Mouse (Mus musculus) megakaryocyte, adult 5-6 weeks (primary cell): ENCODE results near the gene Mrps10. TPM values are rescaled to one million over a fixed set of nuclear protein-coding genes. Genes with fewer than 3 reads are reported as not detected.
"Not testable (repeated sequence)": the region's sequence is repeated elsewhere in the genome, so short reads cannot be mapped to it uniquely, and the experiment has no call there.

Experiments used
- ATAC-seq: 2 replicates; pipeline ENCODE4 v1.8.0; 2016; ENCODE audit warnings: mild to moderate bottlenecking, inconsistent platforms; ENCODE audit not compliant: poor library complexity, severe bottlenecking
- total RNA-seq, 2 experiments: library from RNA; stranded (forward) in 1 of 2; stranded (reverse) in 1 of 2; fragments of 153-499, 151-499 nt in 1 of 2; fragments of 221-1000, 200-1000 nt in 1 of 2; gene quantifications; 2 replicates each; pipeline versions ENCODE4 v1.2.3 to v1.2.4; 2015 to 2017

The Mrps10 gene
- total RNA-seq, 2 experiments from 2014 or later: 21.7 to 34.0 TPM

DNA sequence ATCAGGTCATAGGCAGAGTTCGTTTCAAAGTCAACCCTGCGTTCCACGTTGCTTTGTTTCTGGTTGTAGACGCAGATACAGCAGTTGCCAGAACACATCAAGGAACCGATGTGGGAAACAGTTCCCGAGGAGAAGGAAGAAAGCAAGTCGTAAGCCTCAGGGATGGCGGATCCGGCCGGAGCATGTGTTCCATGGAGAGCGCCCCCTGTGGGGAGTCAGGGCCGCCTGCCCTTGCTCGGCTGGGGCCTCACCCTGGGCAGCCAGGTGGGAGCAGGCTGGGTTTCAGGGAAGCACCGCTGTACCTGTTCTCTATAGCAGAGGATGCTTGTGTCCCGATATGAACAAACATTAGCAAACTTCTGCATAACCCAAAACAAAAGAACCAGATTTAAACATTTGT, 9.4 kb downstream of the Mrps10 start:
- ATAC-seq: no peak

DNA sequence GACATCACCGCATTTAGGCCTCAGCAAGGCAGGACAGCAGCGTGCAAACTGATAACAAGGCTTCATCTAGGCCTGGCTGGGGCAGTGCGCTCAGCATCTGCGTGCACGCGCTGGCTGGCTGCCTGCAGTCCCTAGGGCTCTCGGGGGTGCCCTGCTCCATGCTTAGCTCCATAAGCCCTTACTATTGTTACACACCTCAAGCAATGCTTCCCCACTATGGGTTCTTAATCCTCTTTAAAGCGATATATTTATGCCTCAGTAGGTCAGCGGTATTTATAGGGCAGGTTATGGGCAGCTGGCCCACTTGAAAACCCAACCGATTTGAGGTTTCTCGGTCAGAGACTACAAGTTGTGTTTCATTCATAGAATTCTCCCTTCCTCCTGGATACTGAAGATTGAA, 13.2 kb downstream of the Mrps10 start:
- no peak for ATAC-seq

DNA sequence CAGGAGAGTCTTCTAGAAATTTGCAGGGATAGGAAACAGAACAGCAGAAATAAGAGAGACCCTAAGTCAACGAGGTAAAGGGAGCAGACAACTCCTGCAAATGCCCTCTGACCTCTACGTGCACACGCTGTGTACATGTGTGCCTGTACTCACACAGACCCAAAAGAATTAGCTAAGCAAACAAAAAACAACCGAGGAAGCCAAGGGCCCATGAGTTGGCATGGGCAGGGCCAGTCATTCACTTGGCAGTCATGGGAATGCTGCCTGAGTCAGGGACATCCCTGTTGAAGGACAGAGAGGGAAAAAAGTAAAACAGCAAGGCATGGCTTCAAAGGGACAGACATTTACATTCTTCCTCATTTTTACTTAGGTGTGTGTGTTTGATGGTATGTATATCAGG, 14.6 kb downstream of the Mrps10 start:
- ATAC-seq: no peak

DNA sequence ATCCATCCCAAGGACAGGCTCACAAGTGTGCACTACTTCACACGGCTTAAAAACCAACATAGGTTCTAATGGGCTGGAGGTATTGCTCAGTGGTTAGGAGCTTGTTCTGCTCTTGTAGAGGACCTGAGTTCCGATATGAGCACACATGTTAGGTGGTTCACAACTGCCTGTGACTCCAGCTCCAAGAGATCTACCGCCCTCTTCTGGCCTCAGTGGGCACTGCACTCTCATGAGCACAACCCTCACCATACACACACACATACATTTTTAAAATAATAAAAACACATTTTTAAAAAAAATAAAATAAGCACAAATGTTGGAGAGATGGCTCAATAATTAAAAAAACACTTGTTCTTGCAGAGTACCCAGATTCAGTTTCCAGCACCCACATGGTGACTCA, 15.4 kb downstream of the Mrps10 start:
- no peak for ATAC-seq

DNA sequence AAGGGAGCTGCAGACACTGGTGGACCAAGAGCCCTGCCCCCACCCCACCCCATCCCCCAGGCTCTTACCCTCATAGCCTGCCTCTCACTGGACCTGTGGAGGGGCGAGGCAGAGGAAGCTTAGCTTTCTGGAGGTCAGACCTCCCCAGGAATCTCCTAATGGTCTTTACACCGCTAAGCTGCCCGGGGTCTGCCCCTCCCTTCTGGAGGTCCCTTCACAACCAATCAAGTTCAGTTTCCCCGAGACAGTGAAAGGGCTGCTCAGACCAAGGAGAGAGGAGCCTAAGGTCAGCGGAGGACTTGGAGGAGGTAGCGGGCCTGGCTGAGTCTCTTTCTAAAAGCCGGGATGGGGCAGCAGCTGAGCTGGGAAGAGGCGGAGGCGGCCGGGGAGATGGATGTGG, 16.5 kb downstream of the Mrps10 start, which contains the start of gene Guca1b:
Guca1b (plus strand) TSS at position 249 of the 400 bp plus-strand sequence.
- ATAC-seq: no peak

DNA sequence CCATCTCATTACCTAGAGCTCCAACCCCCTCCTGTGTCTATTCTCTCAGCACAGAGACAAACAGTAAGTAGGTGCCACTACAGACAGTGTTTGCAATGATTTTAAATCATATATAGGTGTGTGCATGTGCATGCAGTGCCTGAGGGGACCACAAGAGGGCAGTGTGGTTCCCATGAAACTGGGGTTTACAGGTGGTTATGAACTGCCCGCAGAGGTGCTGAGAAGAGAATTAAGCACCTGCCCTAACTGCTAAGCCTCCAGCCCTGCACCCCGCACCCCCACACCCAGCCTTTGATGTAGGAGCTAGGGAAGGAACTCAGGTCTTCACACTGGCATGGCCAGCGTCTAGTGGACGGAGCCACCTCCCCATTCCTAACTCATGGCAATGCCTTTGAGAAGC, 18.0 kb downstream of the Mrps10 start:
- peak; percentile 68 for ATAC-seq

DNA sequence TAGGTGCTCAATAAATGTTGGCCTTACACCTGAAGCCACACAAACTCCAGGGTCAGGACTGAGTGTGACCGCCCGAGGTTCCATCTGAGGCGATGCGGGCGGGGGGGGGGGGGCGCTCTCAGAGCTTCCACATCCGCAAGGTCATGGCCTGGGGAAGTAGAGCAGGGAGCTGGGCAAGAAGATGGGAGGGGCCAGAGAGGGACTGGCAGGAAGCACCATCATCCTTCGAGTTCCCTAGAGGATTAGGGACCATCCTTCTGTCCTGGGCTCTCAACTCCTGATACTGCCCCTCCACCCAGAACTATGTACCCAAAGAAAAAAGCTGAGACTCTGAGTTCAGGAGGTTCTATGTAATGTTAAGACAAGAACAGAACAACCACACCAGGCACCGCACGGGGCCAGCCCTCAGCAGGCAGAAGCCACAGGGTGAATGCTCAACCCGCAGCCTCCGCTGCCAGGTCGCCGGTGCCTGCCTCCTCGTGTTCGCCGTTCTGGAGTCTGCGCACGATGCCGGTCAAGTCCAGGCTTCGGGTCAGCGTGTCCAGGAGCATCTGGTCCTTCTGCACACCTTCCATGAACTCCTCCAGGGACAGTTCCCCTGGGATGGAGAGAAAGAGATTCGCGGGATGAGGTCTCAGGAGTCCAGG, 25.7 kb downstream of the Mrps10 start:
- ATAC-seq: peak; percentile 75

DNA sequence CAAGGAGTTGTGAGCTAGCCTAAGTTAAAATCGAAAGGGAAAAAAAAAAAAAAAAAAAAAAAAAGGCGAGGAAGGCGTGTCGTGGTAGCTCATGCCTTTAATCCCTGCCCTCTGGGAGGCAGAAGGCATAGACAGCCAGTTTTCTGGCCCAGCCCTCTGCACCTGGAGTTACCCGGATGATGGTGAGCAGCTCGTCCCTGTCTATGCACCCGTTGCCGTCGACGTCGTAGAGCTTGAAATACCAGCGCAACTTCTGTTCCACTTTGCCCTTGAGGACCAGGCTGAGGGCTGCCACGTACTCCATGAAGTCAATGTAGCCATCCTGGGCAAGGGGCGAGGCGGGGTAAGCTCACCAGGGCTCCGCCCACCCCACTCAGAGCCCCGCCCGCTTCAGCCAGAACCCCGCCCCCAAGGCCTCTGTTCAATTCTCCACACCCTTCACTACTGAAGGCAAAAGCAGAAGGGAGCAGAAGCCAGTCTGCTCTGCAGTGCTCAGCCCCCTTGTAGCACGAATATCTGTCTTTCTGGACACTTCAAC, 26.8 kb downstream of the Mrps10 start:
- ATAC-seq: peak; percentile 89

DNA sequence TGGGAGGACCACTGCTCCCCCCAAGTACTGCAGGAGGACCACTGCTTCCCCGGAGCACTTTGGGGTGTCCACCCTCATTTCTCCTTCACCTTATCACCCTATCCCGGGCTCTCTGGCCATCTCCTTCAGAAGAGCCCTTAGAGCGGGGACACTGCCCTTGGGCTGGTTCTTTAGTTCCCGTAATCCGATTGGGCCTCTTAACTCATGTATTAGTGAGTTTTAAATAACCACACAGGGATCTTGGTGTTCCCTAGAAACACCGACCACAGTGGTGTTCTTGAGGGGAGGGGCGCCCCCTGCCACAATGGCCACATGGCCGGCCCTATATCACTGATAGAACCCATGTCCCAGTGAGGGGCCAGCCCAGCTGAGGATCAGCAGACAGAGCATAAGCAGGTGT, 30.4 kb downstream of the Mrps10 start:
- no peak for ATAC-seq

DNA sequence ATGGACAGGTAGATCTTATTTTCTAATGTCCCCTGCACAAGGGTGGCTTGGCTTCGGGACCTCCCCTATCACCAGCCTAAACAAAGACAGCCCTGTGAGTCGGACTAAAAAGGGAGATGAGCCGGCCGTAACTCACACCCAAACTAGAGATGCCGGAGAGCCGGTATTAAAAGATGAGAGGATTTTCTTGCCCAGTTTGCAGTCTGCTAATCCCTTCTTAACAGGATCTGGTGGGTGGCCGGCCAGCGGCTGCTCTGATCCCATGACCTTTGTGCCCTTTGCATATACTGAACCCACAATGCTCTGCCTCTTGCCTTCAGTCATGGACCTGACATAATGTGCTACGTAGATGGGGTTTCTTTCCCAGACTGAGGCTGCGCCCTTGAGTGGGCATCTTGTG, 31.8 kb downstream of the Mrps10 start, which contains the start of gene Guca1a:
Guca1a (minus strand) TSS at position 134 of the 400 bp plus-strand sequence.
- ATAC-seq: no peak

DNA sequence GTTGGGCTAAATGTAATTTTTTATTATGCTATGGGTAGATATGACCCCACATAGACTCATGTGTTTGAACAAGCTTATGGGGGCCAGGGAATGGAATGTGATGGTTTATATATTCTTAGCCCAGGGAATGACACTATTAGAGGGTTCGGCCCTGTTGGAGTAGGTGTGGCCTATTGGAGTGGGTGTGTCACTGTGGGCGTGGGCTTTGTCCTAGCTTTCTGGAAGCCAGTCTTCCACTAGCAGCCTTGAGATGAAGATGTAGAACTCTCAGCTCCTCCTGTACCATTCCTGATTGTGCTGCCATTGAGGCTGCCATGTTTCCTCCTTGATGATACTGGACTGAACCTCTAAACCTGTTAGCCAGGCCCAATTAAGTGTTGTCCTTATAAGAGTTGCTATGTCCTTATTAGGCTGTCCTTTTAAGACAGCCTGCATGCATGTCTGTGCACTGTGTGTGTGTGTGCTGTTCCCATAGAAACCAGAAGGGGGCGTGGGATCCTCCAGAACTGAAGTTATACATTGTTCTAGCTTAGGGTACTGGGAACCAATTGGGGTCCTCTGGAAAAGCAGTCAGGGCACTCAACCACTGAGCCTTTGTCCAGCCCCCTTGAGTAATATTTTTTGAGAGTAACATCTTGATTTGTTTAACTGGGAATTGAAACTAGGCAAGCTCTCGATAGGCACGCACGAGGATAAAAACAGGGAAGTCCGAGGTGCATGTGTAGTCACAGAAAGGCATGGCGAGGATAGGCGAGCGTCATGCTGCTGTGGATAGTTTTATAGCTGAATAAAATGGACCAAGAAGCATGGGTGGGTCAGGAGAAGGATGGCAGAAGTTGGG, 39.2 kb downstream of the Mrps10 start:
- peak; percentile 55 for ATAC-seq

DNA sequence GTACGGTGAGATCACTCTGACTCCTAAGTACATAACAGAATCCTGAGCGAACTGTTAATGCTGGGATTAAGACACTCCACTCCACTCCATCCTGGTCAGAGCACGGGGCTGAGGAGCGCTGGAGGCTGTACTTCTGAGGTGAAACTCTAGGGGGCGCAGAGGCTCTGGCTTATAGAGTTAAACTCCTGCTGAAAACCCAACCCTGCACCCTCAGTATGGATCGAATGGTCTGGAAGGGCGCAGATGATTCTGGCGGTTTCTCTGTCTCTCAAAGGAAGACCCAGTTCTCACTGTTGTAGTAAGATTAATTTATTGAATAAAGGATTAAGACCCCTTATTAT, 39.8 kb downstream of the Mrps10 start:
- ATAC-seq: peak; percentile 77

DNA sequence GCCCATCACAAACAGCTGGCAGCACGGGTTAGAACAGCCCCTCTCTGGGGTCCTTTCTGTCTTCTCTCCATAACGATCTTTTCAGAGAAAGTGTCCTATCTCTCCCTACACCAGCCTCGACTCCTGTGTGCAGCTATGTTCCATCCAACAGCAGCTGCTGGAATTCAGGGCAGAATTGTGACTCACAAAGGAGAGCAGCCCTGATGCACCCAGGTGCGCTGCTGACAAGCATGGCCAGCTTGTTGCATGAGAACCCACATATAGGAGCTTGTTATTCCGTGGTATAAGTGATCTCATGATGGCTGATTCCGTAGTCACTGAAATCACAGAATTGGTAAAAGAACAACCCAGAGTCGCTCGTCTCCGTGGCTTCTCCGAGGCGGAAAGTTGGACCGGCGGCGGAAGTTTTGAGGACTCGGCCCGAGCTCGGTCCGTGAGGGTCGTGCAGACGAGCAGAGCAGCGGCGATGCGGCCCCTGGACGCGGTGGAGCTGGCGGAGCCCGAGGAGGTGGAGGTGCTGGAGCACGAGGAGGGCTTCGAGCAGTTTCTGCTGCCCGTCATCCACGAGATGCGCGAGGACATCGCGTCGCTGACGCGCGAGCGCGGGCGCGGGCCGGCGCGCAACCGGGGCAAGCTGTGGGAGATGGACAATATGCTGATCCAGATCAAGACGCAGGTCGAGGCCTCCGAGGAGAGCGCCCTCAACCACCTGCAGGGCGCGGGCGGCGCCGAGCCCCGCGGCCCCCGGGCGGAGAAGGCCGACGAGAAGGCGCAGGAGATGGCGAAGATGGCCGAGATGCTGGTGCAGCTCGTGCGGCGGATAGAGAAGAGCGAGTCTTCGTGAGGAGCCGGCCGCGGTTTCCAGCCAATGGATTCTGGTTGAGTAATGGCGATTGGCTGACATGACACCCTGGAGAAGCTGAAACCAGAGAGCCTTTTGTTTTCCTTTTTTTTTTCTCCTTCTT, 41.5 kb downstream of the Mrps10 start:
- peak; percentile 59 for ATAC-seq

DNA sequence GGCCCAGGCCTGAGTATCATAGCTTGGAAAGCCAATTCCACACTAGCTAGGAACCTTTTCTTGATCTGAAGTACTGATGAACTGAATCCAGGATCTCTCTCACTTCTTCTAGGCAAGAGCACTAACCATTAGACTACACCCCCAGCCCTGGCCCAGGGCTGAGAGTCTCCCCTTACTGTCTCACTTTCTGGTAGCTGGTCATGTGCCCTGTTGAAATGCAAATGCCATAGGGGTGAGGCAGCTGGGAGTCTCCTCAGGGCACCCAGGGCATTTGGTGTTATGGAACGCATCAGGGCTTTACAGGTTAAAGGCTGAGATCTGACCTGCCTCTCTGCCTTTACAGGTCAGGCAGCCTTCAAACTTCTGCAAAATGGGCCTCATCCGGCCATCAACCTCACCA, 51.5 kb downstream of the Mrps10 start:
- ATAC-seq: no peak

DNA sequence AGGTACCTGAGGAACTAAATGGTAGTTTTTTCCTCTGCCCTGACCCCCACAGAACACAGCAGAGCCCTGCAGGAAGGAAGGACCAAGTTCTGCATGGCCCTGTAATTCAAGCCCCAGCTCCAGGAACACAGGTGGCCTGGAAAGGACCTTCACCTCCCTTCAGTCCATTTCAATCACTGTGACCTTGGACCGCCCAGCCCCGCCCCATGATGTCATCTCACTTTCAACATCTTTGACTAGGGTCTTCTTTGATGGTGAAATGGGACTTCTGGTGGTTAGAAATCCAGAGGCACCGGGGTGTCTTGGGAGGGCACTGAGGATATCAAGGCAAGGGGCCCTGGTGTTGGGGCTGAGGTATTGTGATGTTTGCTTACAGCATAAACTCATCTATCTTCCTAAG, 52.9 kb downstream of the Mrps10 start:
- no peak for ATAC-seq

DNA sequence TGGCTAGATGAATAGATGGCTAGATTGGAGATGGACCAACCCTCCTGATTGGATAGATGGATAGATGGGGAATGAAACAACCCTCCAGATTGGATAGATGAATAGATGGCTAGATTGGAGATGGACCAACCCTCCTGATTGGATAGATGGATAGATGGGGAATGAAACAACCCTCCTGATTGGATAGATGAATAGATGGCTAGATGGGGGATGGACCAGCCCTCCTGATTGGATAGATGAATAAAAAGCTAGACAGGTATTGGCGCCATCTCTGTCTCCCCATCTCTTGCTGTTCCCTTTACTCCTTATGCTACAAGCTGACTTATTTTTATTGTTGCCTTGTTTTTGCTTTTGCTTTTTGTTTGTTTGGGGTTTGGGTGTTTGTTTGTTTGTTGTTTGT, 53.9 kb downstream of the Mrps10 start:
- not testable (repeated sequence) for ATAC-seq

DNA sequence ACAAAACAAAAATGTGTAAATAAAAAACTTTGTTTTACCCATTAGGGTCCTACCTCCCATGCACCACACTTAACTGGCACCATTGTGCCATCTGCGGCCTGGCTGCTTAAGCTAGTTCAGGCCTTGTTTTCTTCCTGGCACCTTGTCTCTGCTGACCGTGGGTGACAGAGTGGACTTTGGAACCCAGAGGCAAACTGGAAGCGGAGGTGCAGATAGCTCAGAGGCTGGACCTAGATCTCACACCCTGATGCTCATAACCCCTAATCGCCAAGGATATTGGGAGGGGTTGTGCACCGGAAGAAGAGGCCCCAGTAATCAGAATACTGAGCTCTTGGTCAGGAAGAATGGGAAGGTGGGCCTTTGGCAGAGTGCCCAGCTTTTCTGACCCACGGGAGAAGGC, 55.5 kb downstream of the Mrps10 start:
- no peak for ATAC-seq

DNA sequence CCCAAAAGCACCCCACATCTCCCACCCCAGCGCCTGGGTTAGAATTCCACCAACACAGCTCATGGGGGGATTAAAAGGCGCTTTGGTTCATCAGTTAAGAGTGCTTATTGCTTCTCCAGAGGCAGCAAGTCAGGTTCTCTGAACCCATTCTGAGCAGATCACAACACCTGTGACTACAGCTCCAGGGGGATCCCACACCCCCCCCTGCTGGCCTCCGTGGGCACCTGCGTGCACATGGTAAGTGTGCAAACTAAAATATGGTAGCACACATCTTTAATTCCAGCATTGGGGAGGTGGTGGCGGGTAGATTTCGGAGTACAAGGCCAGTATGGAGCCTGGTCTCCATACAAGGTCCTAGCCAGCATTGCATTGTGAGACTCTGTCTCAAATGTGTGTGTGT, 58.6 kb downstream of the Mrps10 start:
- ATAC-seq: no peak

DNA sequence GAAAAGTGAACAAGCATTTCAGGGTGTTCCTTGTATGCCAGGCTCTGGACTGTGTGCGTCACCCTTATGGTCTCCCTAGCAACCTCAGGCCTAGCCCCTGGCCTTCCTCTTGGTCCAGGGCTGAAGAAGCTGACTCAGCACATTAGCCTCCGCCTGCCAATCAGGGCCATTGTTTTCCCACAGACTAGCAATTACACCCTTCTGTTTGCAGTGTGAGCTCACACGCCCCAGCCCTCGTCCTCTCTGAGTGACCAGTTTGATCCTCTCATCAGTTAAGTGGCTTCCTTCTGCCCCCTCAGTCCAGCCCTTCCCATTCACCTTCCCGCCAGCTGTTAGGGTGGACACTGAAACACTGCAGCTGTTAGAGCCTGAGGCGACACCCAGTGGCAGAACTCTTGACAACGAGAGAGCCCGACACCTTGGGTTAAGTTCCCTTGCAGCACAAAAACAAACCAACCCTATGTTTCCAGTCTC, 60.2 kb downstream of the Mrps10 start:
- ATAC-seq: no peak

DNA sequence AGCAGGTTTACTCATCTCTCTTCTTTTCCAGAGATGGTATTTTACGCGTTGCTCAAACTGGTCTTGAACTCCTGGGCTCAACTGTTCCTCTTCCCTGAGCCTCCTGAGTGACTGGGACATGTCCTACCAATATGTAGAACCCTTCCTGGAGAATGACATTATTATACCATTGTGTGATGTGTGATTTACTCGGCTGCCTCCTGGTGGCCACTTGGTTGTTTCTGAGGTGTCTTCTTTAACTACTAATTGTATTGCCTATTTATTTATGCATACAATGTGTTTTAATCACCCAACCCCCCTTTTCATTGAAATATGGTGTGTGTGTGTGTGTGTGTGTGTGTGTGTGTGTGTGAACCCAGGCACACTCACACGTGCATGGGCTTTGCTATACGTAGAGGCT, 62.1 kb downstream of the Mrps10 start:
- ATAC-seq: no peak
